Mouse (Mus musculus) cortical plate, adult 2 months (tissue): Measurements from ENCODE around the gene Magix. TPM values are rescaled to one million over a fixed set of nuclear protein-coding genes. Genes with fewer than 3 reads are reported as not detected.
"Not testable (repeated sequence)": the region's sequence is repeated elsewhere in the genome, so short reads cannot be mapped to it uniquely, and the experiment has no call there.

ENCODE experiments used
- H3K27ac ChIP-seq: fragments of 200-500 bp; 2 replicates; pipeline ENCODE4 v1.5.1; 2012; ENCODE audit warnings: low read length, control low read depth, inconsistent platforms; ENCODE audit not compliant: insufficient read depth
- H3K4me1 ChIP-seq: fragments of 200-500 bp; 2 replicates; pipeline ENCODE4 v1.6.1; 2011; ENCODE audit warnings: low read length; ENCODE audit not compliant: control insufficient read depth, insufficient read depth
- H3K4me3 ChIP-seq: fragments of 200-500 bp; 2 replicates; pipeline ENCODE4 v1.5.1; 2011; ENCODE audit warnings: mild to moderate bottlenecking, low read length, control low read depth; ENCODE audit not compliant: insufficient read depth
- CTCF ChIP-seq: fragments of 200-500 bp; IDR thresholded peaks from 2 replicates; pipeline ENCODE4 v1.5.1; 2011; ENCODE audit warnings: mild to moderate bottlenecking, control low read depth, low read length; ENCODE audit not compliant: insufficient read depth; ENCODE audit errors: extremely low read depth
- POLR2A ChIP-seq: fragments of 200-500 bp; IDR thresholded peaks from 2 replicates; pipeline ENCODE4 v1.6.1; 2011; ENCODE audit warnings: mild to moderate bottlenecking, low read length, control low read depth; ENCODE audit not compliant: insufficient read depth; ENCODE audit errors: extremely low read depth
- polyA plus RNA-seq: library from polyadenylated mRNA; depleted of rRNA; stranded (reverse); fragments of >200 nt; gene quantifications from 2 replicates; pipeline ENCODE4 v1.2.3, GENCODE M21; 2012; rRNA removed

Gene Magix
- polyA plus RNA-seq, result 0.96 and 1.2 TPM in 2 replicates

GRCm38 (mm10) chrX:7680864-7681263, at the start of gene Magix:
TSS of gene Magix (minus strand) at chrX:7681251.
- Histone ChIP-seq H3K27ac (no peak within 1 kb of the TSS; the same call in 1 of the 2 replicates), H3K4me1 (no peaks in the 10 kb centered on the region), H3K4me3 (no peak within 1 kb of the TSS)
- TF ChIP-seq POLR2A (no peak), CTCF (no peak)

- Histone ChIP-seq H3K4me3 (peak overlapping the region; percentile 76), H3K4me1 (no peaks in the 10 kb centered on the region), H3K27ac (no peak overlapping the region)
- no peak for TF ChIP-seq CTCF
- no peak for TF ChIP-seq POLR2A
Measured at GRCm38 (mm10) chrX:7728922-7729265, 47.8 kb upstream of the Magix start.

GRCm38 (mm10) chrX:7728215-7728921, 47.3 kb upstream of the Magix start, which contains the start of gene Praf2:
TSS of gene Praf2 (plus strand) at chrX:7728439.
- H3K4me3 ChIP-seq, result peak within 1 kb of the TSS; percentile 76
- no peaks in the 10 kb centered on the region for H3K4me1 ChIP-seq
- TF ChIP-seq CTCF (no peak), POLR2A (no peak)
- no peak within 1 kb of the TSS; the same call in 1 of the 2 replicates for H3K27ac ChIP-seq

GRCm38 (mm10) chrX:7727176-7727575, 46.1 kb upstream of the Magix start:
- no peaks in the 10 kb centered on the region for H3K4me1 ChIP-seq
- TF ChIP-seq CTCF (no peak), POLR2A (no peak)
- no peak overlapping the region for H3K4me3 ChIP-seq
- H3K27ac ChIP-seq, result no peak overlapping the region

GRCm38 (mm10) chrX:7725841-7726240, 44.8 kb upstream of the Magix start:
- TF ChIP-seq CTCF, result no peak
- TF ChIP-seq POLR2A, result no peak
- Histone ChIP-seq H3K27ac (no peak overlapping the region), H3K4me1 (no peaks in the 10 kb centered on the region), H3K4me3 (no peak overlapping the region)

- Histone ChIP-seq H3K27ac (no peak overlapping the region), H3K4me3 (no peak overlapping the region), H3K4me1 (no peaks in the 10 kb centered on the region)
- TF ChIP-seq CTCF (no peak), POLR2A (no peak)
Measured at GRCm38 (mm10) chrX:7724135-7724534, 43.1 kb upstream of the Magix start.

- H3K4me1 ChIP-seq, result no peaks in the 10 kb centered on the region
- no peak overlapping the region for H3K27ac ChIP-seq
- H3K4me3 ChIP-seq, result peak overlapping the region; percentile 85
- TF ChIP-seq CTCF (no peak), POLR2A (no peak)
Measured at GRCm38 (mm10) chrX:7722691-7723090, 41.6 kb upstream of the Magix start.

GRCm38 (mm10) chrX:7722282-7722611, 41.2 kb upstream of the Magix start:
- H3K4me1 ChIP-seq, result no peaks in the 10 kb centered on the region
- no peak for TF ChIP-seq CTCF
- TF ChIP-seq POLR2A, result no peak
- peak overlapping the region; percentile 89 for H3K27ac ChIP-seq
- peak overlapping the region; percentile 85 for H3K4me3 ChIP-seq

GRCm38 (mm10) chrX:7721514-7722281, 40.6 kb upstream of the Magix start, which contains the start of gene Gm45208:
TSS of gene Gm45208 (plus strand) at chrX:7722245.
- TF ChIP-seq CTCF, result no peak
- TF ChIP-seq POLR2A, result no peak
- Histone ChIP-seq H3K4me1 (no peaks in the 10 kb centered on the region), H3K27ac (peak within 1 kb of the TSS; percentile 89), H3K4me3 (peak within 1 kb of the TSS; percentile 85)

GRCm38 (mm10) chrX:7716058-7716457, 35.0 kb upstream of the Magix start:
- not testable (repeated sequence) for H3K4me1 ChIP-seq, H3K27ac ChIP-seq, H3K4me3 ChIP-seq

- Histone ChIP-seq H3K27ac (peak within 1 kb of the TSS; percentile 52), H3K4me3 (peak within 1 kb of the TSS; percentile 43)
- not testable (repeated sequence) for H3K4me1 ChIP-seq
Measured at GRCm38 (mm10) chrX:7714135-7714899, 33.3 kb upstream of the Magix start, which contains the start of gene Wdr45. TSS of gene Wdr45 (plus strand) at chrX:7714333.

- not testable (repeated sequence) for H3K27ac ChIP-seq, H3K4me1 ChIP-seq
- peak overlapping the region; percentile 43 for H3K4me3 ChIP-seq
Measured at GRCm38 (mm10) chrX:7713764-7714134, 32.7 kb upstream of the Magix start.
